Mouse (Mus musculus) liver, embryonic 12.5 days (tissue): ENCODE measurements at regions not wholly inside any gene's neighbourhood (a gene's known extent, or its start where the extent isn't known, plus 50 kb on each side); places are given as distances from the start of the nearest gene placed in this dataset.

ENCODE experiments used
- ATAC-seq: fragments of 200-750 bp; cut with Nextera tagmentation; 2 replicates; pipeline ENCODE4 v1.8.0; 2017; ENCODE audit warnings: moderate number of reproducible peaks, mild to moderate bottlenecking, moderate library complexity
- H3K27ac ChIP-seq: fragments of 300-500 bp; sonication (generic); 2 replicates; pipeline ENCODE4 v1.5.1; 2016; ENCODE audit warnings: mild to moderate bottlenecking
- H3K27me3 ChIP-seq: fragments of 300-500 bp; sonication (generic); replicated peaks from 2 replicates; pipeline ENCODE4 v1.6.1; 2016; ENCODE audit warnings: mild to moderate bottlenecking, moderate library complexity
- H3K36me3 ChIP-seq: fragments of 300-500 bp; sonication (generic); 2 replicates; pipeline ENCODE4 v1.6.1; 2016; ENCODE audit warnings: mild to moderate bottlenecking, moderate library complexity
- H3K4me1 ChIP-seq: fragments of 300-500 bp; sonication (generic); 2 replicates; pipeline ENCODE4 v1.6.1; 2016
- H3K4me2 ChIP-seq: fragments of 300-500 bp; sonication (generic); 2 replicates; pipeline ENCODE4 v1.6.1; 2016; ENCODE audit warnings: mild to moderate bottlenecking, moderate library complexity
- H3K4me3 ChIP-seq: fragments of 300-500 bp; sonication (generic); 2 replicates; pipeline ENCODE4 v1.5.1; 2016; ENCODE audit warnings: mild to moderate bottlenecking, moderate library complexity
- H3K9ac ChIP-seq: fragments of 300-500 bp; sonication (generic); 2 replicates; pipeline ENCODE4 v1.6.1; 2016; ENCODE audit warnings: mild to moderate bottlenecking, moderate library complexity
- H3K9me3 ChIP-seq: fragments of 300-500 bp; sonication (generic); replicated peaks from 2 replicates; pipeline ENCODE4 v1.6.1; 2016; ENCODE audit warnings: mild to moderate bottlenecking, moderate library complexity
- WGBS: fragments of 180-500 bp; shearing (Covaris S2); methylation state at CpG from one replicate; pipeline ENCODE4 v1.1.7; 2016; ENCODE audit not compliant: insufficient replicate concordance; 5-methylcytosine and 5-hydroxymethylcytosine counted together

DNA sequence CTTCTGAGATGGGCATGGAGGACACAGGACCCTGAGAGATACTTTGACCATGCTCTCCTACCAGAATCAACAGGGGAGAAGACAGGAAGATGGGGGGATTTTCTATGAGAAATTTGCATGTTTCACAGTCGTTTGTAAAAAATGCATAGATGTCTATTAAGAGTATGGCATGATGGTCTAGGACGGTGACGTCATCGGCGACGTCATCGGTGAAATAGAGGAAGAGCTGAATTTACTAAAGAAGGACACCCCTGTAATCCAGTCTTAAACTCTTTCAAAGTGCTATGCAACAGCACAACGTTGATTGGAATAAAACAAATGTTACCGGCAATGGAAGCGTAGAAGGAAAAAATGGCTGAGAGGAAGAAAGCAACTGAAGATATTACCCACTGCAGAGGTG lies 441.4 kb upstream of the Adgrl2 start:
- Histone ChIP-seq H3K4me2 (no peak overlapping the region), H3K9ac (no peak overlapping the region), H3K27ac (no peak overlapping the region), H3K27me3 (no peaks in the 10 kb centered on the region), H3K36me3 (no peaks in the 10 kb centered on the region), H3K9me3 (no peaks in the 10 kb centered on the region), H3K4me1 (no peaks in the 10 kb centered on the region), H3K4me3 (no peak overlapping the region)
- no peak for ATAC-seq
- 86% methylated on average over 10 of the region's 10 CpGs for WGBS

DNA sequence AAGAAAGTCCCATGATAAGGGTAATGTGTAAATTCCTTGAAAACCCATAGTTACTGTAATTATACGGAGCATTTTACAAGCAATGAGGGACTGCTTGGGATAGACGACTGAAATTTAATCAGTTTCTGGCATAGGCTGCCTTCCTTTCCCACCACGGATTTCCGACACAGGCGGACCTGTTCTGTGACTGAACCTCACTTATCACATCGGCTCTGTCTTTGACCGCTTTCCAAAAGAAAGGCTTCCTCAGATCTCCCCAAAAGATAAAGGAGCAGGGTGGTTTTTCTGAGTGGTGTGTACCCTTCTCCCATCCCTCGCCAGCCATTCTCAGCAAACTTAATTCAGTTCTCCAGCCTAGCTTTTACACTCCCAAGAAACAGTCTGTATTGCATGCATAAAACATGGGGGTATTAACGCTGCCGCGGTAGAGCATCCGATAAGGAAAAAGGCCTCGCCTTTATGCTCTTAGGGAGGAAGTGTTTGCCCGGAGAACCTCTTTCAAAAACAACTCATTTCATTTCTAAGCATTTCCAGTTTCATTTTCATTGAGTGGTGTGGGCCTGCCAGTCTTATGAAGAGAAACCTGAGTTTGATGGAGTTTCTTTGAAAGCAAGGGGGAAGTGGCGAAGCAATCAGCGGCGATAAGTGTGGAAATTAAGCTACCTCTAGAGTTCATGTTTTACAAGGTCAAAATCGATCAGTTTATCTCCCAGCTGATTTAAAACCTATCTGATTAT lies 435.8 kb upstream of the Adgrl2 start:
- WGBS: 59% methylated on average over 18 of the region's 18 CpGs
- no peak for ATAC-seq
- no peaks in the 10 kb centered on the region for H3K4me1 ChIP-seq
- no peaks in the 10 kb centered on the region for H3K27me3 ChIP-seq
- H3K36me3 ChIP-seq: no peaks in the 10 kb centered on the region
- no peak overlapping the region for H3K27ac ChIP-seq
- H3K4me2 ChIP-seq: no peak overlapping the region
- no peak overlapping the region for H3K4me3 ChIP-seq
- H3K9ac ChIP-seq: no peak overlapping the region
- no peaks in the 10 kb centered on the region for H3K9me3 ChIP-seq

GRCm38 (mm10) chr3:149424306-149424705 lies 434.0 kb upstream of the Adgrl2 start:
- Histone ChIP-seq H3K27me3 (no peaks in the 10 kb centered on the region), H3K27ac (no peak overlapping the region), H3K4me1 (no peaks in the 10 kb centered on the region), H3K9me3 (no peaks in the 10 kb centered on the region), H3K9ac (no peak overlapping the region), H3K4me3 (no peak overlapping the region), H3K36me3 (no peaks in the 10 kb centered on the region), H3K4me2 (no peak overlapping the region)
- WGBS: 62% methylated on average over 1 of the region's 1 CpGs
- ATAC-seq: no peak

DNA sequence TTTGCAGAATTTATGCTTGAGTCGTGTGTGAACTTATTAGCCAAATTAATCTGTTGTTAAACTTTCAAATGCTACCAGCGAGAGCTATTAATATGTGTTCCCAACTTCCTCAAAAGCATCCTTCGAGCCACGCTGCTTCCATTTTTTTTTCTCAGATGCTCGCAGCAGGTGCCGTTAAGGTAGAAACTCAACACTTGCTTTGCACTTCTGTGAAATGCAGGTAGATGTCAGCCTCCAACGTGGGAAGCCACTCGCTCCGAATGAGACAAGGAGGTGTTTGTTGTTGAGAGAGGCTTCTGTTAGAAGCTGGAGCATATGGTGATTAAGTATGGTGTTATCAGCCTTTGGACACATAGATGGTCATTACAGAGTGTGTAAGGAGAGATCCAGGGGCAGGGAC lies 433.1 kb upstream of the Adgrl2 start:
- Histone ChIP-seq H3K9ac (no peak overlapping the region), H3K27ac (no peak overlapping the region)

DNA sequence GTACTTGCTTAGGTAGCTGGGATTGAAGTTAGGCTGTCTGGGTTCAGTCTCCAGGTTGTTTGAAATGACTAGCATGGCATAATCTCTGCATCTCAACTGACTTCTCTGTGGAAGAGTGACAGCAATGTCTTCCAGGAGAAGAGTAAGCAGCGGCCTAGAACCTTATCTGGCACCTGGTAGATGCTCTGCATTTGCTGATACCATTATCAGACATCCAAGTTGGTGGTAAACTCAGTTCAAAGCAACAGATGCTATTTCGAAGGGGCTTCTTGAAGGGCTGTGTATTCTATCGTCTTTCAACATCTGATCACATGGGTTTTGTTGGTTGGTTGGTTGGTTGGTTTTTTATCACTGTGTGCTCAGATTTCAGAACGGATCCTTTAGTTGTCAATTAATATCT lies 424.7 kb upstream of the Adgrl2 start:
- Histone ChIP-seq H3K4me3 (no peak overlapping the region), H3K9me3 (no peaks in the 10 kb centered on the region), H3K27me3 (no peaks in the 10 kb centered on the region), H3K27ac (no peak overlapping the region), H3K9ac (no peak overlapping the region), H3K4me1 (no peaks in the 10 kb centered on the region), H3K4me2 (no peak overlapping the region), H3K36me3 (no peaks in the 10 kb centered on the region)
- peak; percentile 46 for ATAC-seq
- 21% methylated on average over 4 of the region's 4 CpGs for WGBS

More for the DNA sequence above, 433.1 kb upstream of the Adgrl2 start:
- no peaks in the 10 kb centered on the region for H3K4me1 ChIP-seq
- 56% methylated on average over 9 of the region's 9 CpGs for WGBS
- no peak for ATAC-seq
- H3K27me3 ChIP-seq: no peaks in the 10 kb centered on the region
- H3K4me3 ChIP-seq: no peak overlapping the region
- no peak overlapping the region for H3K4me2 ChIP-seq
- H3K36me3 ChIP-seq: no peaks in the 10 kb centered on the region
- H3K9me3 ChIP-seq: no peaks in the 10 kb centered on the region

GRCm38 (mm10) chr3:149413114-149413513 lies 422.8 kb upstream of the Adgrl2 start:
- H3K27me3 ChIP-seq: no peaks in the 10 kb centered on the region
- no peak for ATAC-seq
- H3K4me3 ChIP-seq: no peak overlapping the region
- no peaks in the 10 kb centered on the region for H3K36me3 ChIP-seq
- no peak overlapping the region for H3K27ac ChIP-seq
- H3K9ac ChIP-seq: no peak overlapping the region
- 39% methylated on average over 4 of the region's 4 CpGs for WGBS
- H3K4me2 ChIP-seq: no peak overlapping the region
- no peaks in the 10 kb centered on the region for H3K4me1 ChIP-seq
- no peaks in the 10 kb centered on the region for H3K9me3 ChIP-seq

- Histone ChIP-seq H3K4me3 (no peak overlapping the region), H3K9me3 (no peaks in the 10 kb centered on the region), H3K36me3 (no peaks in the 10 kb centered on the region), H3K9ac (no peak overlapping the region), H3K4me1 (no peaks in the 10 kb centered on the region), H3K27ac (no peak overlapping the region), H3K4me2 (no peak overlapping the region), H3K27me3 (no peaks in the 10 kb centered on the region)
- no peak for ATAC-seq
- WGBS: 52% methylated on average over 2 of the region's 2 CpGs
These were observed 420.2 kb upstream of the Adgrl2 start for GRCm38 (mm10) chr3:149410518-149410917.

DNA sequence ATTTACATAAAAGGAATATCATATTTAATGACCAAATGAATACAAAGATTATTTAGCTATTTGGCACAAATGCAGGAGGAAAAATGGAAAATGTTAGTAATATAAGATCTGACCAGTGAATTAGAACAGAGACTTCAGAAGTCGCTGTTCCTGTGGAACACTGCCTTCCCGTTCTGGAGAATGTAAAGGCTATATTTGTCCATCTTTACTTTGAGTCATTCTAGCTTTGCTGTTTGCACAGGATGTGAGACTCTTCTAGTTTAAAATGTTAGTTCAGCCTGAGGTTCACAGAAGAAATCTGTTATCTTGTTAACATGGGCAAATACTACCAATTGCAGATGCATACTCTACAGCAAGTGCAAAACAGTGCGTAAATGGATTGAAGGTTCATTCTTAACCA lies 418.5 kb upstream of the Adgrl2 start:
- Histone ChIP-seq H3K4me3 (no peak overlapping the region), H3K36me3 (no peaks in the 10 kb centered on the region), H3K27ac (no peak overlapping the region), H3K27me3 (no peaks in the 10 kb centered on the region), H3K9ac (no peak overlapping the region), H3K4me2 (no peak overlapping the region), H3K9me3 (no peaks in the 10 kb centered on the region), H3K4me1 (no peaks in the 10 kb centered on the region)
- WGBS: 66% methylated on average over 3 of the region's 3 CpGs
- no peak for ATAC-seq

DNA sequence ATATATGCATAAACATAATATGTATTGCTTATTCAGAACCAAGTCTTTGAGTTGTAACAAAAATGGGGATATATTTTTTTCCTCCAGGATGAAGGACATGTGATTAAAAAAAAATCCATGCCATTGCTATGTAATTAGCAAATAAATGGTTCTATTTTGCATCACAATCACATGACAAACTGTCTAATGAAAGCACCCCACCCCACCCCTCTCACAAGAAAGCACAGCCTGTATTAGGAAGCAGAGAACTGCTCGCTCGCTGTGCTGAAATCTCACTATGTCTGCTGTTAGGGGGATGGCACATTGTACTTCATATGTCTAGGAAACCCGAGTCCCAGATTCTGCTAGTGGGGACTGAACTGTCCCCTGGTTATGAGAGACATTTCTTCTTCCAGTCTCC lies 415.5 kb upstream of the Adgrl2 start:
- no peak for ATAC-seq
- WGBS: 62% methylated on average over 3 of the region's 3 CpGs
- Histone ChIP-seq H3K9ac (no peak overlapping the region), H3K4me3 (no peak overlapping the region), H3K4me1 (no peaks in the 10 kb centered on the region), H3K9me3 (no peaks in the 10 kb centered on the region), H3K36me3 (no peaks in the 10 kb centered on the region), H3K27ac (no peak overlapping the region), H3K27me3 (no peaks in the 10 kb centered on the region), H3K4me2 (no peak overlapping the region)

DNA sequence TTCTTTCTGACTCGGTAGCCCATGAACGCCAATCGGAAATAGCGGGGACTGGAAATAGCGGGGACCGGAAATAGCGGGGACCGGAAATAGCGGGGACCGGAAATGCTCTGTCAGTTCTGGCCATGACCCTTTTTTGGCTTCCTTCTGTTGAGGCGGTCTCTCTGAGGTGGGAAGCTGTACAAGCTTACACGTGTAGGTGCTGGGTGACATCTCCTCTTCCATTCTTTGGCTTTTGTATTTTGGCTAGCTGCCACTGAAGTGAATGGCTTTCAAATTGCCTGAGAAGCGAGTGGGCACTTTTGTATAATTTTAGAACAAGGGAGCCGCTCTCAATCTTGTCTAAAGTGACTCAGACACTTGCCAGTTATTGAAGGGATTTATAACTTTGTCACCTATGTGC lies 414.3 kb upstream of the Adgrl2 start:
- Histone ChIP-seq H3K4me3 (no peak overlapping the region), H3K27me3 (no peaks in the 10 kb centered on the region), H3K9ac (no peak overlapping the region), H3K4me1 (no peaks in the 10 kb centered on the region), H3K27ac (no peak overlapping the region), H3K36me3 (no peaks in the 10 kb centered on the region), H3K4me2 (no peak overlapping the region), H3K9me3 (no peaks in the 10 kb centered on the region)
- WGBS: 88% methylated on average over 14 of the region's 14 CpGs
- no peak for ATAC-seq

- no peak for ATAC-seq
- no peaks in the 10 kb centered on the region for H3K4me1 ChIP-seq
- H3K27ac ChIP-seq: no peak overlapping the region
- no peak overlapping the region for H3K4me2 ChIP-seq
- H3K9ac ChIP-seq: no peak overlapping the region
- H3K36me3 ChIP-seq: no peaks in the 10 kb centered on the region
- H3K27me3 ChIP-seq: no peaks in the 10 kb centered on the region
- no peaks in the 10 kb centered on the region for H3K9me3 ChIP-seq
- H3K4me3 ChIP-seq: no peak overlapping the region
- 68% methylated on average over 9 of the region's 9 CpGs for WGBS
These were observed 412.1 kb upstream of the Adgrl2 start for GRCm38 (mm10) chr3:149402496-149402895.

- Histone ChIP-seq H3K36me3 (no peaks in the 10 kb centered on the region), H3K27ac (no peak overlapping the region), H3K27me3 (no peaks in the 10 kb centered on the region), H3K4me2 (no peak overlapping the region), H3K9me3 (no peaks in the 10 kb centered on the region), H3K4me1 (no peaks in the 10 kb centered on the region), H3K4me3 (no peak overlapping the region), H3K9ac (no peak overlapping the region)
- ATAC-seq: no peak
- WGBS: 38% methylated on average over 4 of the region's 4 CpGs
These were observed 404.7 kb upstream of the Adgrl2 start for GRCm38 (mm10) chr3:149395082-149395481.
